Mouse (Mus musculus): Measurements from ENCODE around the gene Zfyve27.

The Zfyve27 gene

GRCm38 (mm10) chr19:42142757-42143156 lies 21.0 kb upstream of the Zfyve27 start:
- DNase-seq (ENCODE audit: low read depth, low spot score): no peak

GRCm38 (mm10) chr19:42144067-42144466 lies 19.7 kb upstream of the Zfyve27 start:
- no peak for DNase-seq (ENCODE audit: low read depth, low spot score)

GRCm38 (mm10) chr19:42144541-42145167 lies 19.1 kb upstream of the Zfyve27 start:
- DNase-seq (ENCODE audit: low read depth, low spot score): peak; percentile 66

DNA sequence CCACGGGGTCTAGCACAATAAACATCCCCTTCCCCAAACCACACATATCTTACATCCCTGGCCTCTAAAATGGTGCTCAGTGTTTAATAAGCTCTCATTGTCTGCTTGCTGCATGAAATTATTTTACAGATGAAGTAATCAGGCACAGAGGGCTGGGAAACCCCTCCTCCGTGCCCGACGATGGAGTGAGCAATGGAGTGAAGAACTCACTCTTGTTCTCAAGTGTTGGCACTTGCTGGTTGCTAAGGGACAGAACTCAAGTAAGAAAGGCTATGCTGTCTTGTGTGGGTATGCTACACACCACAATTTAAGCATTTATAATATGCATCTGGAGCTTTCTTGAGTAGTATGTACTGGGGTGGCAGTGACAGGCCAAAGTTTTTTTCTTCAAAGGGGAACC lies 18.5 kb upstream of the Zfyve27 start:
- no peak for DNase-seq (ENCODE audit: low read depth, low spot score)

- DNase-seq (ENCODE audit: low read depth, low spot score): no peak
Measured at GRCm38 (mm10) chr19:42145731-42146130, 18.0 kb upstream of the Zfyve27 start.

- no peak for DNase-seq (ENCODE audit: low read depth, low spot score)
Measured at GRCm38 (mm10) chr19:42146276-42147010, 17.3 kb upstream of the Zfyve27 start.

DNA sequence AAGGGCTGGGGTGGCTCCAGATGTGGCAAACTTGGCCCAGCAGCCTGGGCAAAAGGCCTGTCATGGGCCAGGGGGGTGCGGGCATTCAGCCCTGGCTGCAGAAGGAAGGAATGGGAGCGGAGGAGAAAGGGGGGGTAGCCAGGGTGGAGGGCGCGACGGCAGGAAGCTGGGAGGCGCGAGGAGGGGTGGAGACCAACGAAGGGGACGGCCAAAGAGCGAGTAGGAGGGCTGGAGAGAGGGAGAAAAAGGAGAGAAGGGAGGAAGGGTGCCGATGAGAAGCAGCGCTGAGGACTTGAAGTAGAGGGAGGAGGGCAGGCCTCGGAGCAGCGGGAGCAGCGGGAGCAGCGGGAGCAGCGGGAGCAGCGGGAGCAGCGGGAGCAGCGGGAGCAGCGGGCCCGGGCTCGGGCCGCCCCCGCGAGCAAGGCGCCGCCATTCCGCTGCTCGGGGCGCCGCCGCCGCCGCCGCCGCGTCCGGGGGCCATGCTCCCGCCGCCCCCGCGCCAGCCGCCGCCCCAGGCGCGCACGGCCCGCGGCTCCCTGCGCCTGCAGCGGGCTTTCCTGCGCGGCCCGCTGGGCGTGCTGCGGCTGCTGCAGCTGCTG lies 16.5 kb upstream of the Zfyve27 start, which contains the start of gene Marveld1:
Marveld1 (plus strand) TSS at position 231 of the 599 bp plus-strand sequence.
- no peak for DNase-seq (ENCODE audit: low read depth, low spot score)

DNA sequence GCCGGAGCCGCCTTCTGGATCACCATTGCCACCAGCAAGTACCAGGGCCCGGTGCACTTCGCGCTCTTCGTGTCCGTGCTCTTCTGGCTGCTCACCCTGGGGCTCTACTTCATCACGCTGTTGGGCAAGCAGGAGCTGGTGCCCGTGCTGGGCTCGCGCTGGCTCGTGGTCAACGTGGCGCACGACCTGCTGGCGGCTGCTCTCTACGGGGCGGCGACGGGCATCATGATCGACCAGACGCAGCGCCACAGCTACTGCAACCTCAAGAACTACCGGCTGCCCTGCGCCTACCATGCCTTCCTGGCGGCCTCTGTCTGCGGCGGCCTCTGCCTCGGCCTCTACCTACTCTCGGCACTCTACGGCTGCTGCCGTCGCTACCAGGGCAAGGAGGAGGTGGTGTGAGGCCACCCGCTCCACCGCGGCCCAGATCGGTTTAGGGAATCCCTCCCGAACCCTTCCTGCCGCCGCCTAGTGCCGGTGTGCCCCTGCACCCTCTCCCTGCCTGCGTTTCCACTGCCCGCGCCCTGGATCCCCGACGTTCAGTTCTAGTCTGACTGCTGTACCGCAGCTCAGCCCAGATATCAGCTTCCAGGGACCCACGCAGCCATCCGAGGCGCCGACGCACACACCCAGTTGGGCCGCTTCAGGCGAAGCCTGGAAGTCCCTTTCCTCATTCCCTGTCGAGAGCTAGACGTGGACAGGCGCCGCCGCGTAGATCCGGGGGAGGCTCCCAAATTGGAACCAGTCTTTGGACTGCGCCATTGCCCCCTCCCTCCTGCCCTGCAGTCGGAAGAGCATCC lies 15.8 kb upstream of the Zfyve27 start:
- no peak for DNase-seq (ENCODE audit: low read depth, low spot score)

GRCm38 (mm10) chr19:42148569-42148860 lies 15.2 kb upstream of the Zfyve27 start:
- DNase-seq (ENCODE audit: low read depth, low spot score): no peak

DNA sequence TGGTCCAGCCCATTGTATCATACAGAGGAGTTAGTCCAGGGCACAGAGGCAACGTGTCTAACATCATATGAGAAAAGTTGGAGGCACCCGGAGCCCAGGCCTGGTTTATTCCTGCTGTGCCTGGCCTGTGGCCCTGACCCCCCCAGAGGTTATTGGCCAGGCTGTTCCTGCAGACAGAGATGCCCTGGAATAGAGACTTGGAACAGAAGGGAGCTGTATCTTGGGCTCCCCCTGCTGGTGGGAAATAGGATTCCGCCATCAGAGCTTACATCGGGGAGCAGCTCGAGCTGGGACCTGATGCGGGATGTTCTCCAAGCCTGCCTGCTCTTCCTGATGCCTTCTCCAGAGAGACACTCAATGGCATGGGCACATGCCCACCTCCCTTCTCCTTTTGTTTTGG lies 11.8 kb upstream of the Zfyve27 start:
- DNase-seq (ENCODE audit: low read depth, low spot score): peak; percentile 78

DNA sequence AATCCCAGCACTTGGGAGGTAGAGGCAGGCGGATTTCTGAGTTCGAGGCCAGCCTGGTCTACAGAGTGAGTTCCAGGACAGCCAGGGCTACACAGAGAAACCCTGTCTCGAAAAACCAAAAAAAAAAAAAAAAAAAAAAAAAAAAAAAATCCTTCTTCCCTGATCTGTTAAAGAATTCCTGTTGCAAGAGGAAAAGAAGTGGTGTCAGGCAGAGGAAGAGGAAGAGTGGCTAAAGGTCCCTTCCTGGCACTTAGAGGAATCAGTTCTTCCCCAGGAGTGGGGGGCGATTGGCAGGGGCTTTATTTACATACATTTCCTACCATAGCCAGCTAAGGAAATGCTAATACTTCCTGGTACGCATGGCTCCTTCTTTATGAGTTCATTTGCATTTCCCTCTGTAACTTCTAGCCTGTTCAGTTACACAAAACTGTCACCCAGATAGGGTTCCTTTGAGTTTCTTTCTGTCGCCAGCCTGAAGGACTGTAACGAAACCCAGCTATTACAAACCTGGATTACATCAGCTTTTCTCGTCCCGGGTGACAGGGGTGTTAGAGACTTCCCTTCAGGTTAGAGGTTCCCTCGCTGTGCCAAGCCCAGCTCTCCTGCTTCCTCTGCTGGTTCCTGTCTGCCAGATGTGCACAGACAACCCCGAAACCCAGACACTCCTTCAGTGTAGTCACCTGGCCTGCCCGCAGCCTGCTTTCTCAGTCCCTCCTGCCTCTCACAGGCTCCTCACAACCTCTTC lies 6.1 kb upstream of the Zfyve27 start:
- DNase-seq (ENCODE audit: low read depth, low spot score): no peak

DNA sequence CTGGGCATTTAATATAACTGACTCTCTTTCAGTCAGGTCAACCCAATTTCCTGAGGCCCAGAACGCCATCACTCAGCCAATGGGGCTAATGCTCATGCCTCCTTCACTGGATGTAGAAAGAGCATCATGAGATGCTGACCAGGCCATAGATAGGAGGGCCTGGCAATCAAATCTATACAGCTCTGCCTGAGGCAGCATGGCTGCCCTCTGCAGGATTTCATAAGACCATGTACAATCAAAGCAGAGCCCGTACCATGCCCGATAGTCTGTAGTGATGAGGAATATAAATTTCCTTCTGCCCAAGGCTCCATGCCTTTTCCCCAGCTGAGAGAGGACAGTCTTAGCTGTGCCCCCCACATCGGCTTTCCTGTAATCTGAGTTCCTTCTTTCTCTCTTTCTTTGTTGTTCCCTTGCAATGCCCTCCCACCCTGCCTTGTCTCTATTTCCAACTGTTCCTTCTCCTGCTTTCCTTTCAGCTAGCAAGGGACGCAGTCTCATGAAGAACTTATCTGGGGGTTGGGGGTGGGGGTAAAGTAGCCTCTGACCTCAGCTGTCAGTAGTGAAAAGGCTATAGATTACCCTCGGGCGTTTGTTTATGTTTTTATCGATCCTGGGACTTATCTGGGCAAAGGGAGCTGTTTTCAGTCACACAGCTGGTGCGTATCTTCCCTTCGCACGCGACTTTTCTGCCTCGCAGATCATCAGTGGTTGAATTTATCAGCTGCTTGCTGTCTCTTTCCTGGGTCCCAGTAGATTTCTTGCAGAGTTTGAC lies 5.3 kb upstream of the Zfyve27 start:
- DNase-seq (ENCODE audit: low read depth, low spot score): no peak

DNA sequence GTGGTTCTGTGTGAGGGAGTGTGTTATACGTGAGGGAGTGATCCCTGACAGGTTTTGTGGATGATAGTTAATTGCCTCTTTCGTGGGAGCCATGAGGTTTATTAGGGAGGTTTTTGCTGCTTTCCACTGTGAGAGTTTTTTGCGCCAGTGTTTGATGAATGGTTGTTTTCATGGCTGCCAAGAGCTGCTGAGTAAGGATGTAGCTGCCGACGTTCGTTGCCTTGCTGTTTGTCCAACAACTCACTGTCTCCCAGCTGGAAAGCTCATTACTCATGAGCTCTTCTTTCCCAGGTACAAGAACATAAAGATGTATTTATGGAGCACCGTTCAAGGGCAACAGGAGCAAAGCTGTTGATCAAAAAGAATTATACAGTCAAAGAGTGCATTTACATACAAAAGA lies 437 bp downstream of the Zfyve27 start:
- DNase-seq (ENCODE audit: low read depth, low spot score): no peak

DNA sequence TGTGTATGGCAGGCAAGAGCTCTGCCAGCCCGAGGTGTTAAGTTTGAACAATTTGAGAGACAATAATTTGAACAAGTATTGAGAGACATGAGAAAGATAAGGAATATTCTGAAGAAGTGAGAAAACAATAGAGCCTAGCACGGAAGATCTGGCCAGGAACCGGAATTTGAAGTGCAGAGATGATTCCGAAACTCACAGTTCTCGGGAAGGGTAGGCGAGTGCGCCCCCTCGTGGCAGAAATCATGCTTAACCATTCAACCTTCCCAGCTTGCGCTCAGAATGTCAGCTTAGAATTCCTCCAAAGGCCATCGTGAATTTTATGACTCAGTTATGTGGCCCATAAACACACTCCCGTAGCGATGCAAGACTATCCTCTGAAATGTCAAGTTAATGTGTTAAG lies 2.4 kb downstream of the Zfyve27 start:
- peak; percentile 68 for DNase-seq (ENCODE audit: low read depth, low spot score)

- DNase-seq (ENCODE audit: low read depth, low spot score): no peak
Measured at GRCm38 (mm10) chr19:42166766-42167165, 3.0 kb downstream of the Zfyve27 start.

- DNase-seq (ENCODE audit: low read depth, low spot score): no peak
Measured at GRCm38 (mm10) chr19:42167489-42167888, 3.7 kb downstream of the Zfyve27 start.

DNA sequence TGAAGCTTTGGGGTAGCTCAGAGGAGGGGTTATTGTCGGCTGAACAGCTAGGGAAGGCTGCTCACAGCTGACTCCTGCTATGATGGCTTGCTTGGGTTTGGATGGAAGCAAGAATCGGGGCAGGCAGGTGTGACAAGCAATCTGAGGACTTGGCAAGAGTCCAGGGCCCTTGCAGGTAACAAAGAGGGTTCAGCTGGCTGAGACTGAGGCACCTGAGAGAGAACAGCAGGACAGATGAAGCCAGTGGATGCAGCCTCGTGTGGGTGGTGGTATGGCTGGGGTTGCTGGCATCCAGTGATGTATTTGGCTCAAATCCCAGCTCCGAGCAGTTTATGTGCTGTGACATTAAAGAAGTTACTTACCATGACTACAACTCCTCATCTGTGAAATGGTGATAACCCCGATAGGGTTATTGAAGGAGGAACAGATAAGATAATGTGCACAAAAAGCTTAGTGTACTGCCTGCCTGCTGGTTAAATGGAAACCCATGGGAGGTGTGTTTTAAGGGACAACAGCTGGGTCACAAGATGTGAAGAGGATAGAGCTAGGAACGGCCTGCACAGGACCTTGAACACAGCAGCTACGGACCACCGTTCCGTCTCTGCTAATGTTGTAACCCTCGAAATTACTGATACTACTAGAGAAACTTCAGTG lies 5.7 kb downstream of the Zfyve27 start:
- DNase-seq (ENCODE audit: low read depth, low spot score): no peak

DNA sequence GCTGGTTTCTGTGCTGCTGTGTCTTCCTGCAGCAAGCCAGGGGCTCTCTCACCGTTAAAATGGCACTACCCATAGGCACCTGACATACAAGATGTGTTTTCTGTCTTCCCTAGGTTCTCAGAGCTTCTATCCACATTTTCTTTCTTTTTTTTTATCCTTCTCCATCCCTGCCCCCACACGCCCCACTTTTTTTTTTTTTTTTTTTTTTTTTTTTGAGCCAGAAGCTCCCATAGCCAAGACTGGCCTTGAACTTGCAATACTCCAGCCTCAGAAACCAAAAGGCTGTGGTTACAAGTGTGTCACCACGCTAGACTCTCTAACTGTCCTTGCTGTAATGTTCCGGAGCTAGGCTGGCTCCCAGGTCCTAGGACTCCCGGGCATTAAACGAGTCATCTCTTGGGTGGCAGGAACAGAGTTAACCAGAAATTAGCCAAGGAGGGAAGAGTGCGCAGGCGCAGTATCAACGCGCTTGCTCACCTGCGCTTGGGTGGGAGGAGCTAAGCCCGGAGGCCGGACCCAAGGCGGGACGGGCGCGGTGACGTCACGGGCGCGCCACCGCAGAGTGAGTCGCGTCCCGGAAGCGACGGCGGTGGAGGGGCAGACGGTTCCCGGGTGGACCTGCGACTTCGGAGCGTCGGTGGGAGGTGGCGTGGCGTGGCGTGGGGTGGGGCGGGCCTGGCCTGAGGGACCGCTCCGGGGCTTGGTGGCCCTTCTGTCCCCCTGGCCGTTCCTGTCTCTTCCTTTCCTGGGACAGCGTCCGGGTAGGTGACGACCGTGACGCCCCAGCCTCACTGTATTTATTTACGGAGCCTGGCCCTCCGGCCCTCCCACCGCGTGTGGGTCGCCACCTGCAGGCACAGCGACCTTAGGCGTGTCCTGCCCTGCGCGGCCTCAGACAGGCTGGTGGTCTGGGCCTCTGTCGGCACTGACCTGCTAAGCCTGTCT lies 6.5 kb downstream of the Zfyve27 start:
- peak; percentile 89 for DNase-seq (ENCODE audit: low read depth, low spot score)

- DNase-seq (ENCODE audit: low read depth, low spot score): no peak
Measured at GRCm38 (mm10) chr19:42176841-42177240, 13.1 kb downstream of the Zfyve27 start.
